Mouse (Mus musculus) E14TG2a.4 (cell line): ENCODE measurements around the gene Inha.
A peak's percentile ranks its signal among the peaks of the same experiment; 100 is the strongest.

Experiments
- H3K27me3 ChIP-seq: 2 replicates; pipeline ENCODE4 v1.6.1; 2014; ENCODE audit warnings: low read length, control low read depth; ENCODE audit not compliant: insufficient read depth
- H3K36me3 ChIP-seq: 2 replicates; pipeline ENCODE4 v1.6.1; 2014; ENCODE audit warnings: low read length, control low read depth; ENCODE audit not compliant: insufficient read depth
- H3K4me1 ChIP-seq: replicated peaks from 2 replicates; pipeline ENCODE4 v1.6.1; 2014; ENCODE audit warnings: low read depth, low read length, control low read depth
- H3K4me3 ChIP-seq: replicated peaks from 2 replicates; pipeline ENCODE4 v1.5.1; 2014; ENCODE audit warnings: mild to moderate bottlenecking, low read length
- H3K9me3 ChIP-seq: 2 replicates; pipeline ENCODE4 v1.6.1; 2014; ENCODE audit warnings: low read length, control low read depth
- CTCF ChIP-seq: conservative IDR thresholded peaks from 2 replicates; pipeline ENCODE4 v1.5.1; 2014; ENCODE audit warnings: low read length
- NANOG ChIP-seq: IDR thresholded peaks from 2 replicates; pipeline ENCODE4 v1.6.1; 2014; ENCODE audit warnings: borderline replicate concordance, low read length, mixed read lengths
- POU5F1 ChIP-seq: IDR thresholded peaks from 2 replicates; pipeline ENCODE4 v1.6.1; 2014; ENCODE audit warnings: low read length, borderline replicate concordance

The Inha gene

GRCm38 (mm10) chr1:75501905-75502304 lies 5.0 kb upstream of the Inha start:
- Histone ChIP-seq H3K36me3 (peaks cover 57% of the 10 kb centered on the region), H3K4me3 (no peak overlapping the region), H3K4me1 (peaks cover 54% of the 10 kb centered on the region), H3K27me3 (peaks cover 35% of the 10 kb centered on the region), H3K9me3 (no peaks in the 10 kb centered on the region)
- TF ChIP-seq CTCF (no peak), NANOG (no peak), POU5F1 (no peak)

- H3K4me1 ChIP-seq, result peaks cover 64% of the 10 kb centered on the region
- H3K27me3 ChIP-seq, result peaks cover 47% of the 10 kb centered on the region
- H3K9me3 ChIP-seq, result no peaks in the 10 kb centered on the region
- peak overlapping the region; percentile 86 for H3K4me3 ChIP-seq
- H3K36me3 ChIP-seq, result peaks cover 52% of the 10 kb centered on the region
- TF ChIP-seq NANOG, result no peak
- no peak for TF ChIP-seq POU5F1
- TF ChIP-seq CTCF, result no peak
Observed at GRCm38 (mm10) chr1:75502945-75503650, 3.8 kb upstream of the Inha start.

GRCm38 (mm10) chr1:75503651-75503980 lies 3.3 kb upstream of the Inha start:
- Histone ChIP-seq H3K27me3 (peaks cover 48% of the 10 kb centered on the region), H3K9me3 (no peaks in the 10 kb centered on the region), H3K4me1 (peaks cover 69% of the 10 kb centered on the region), H3K36me3 (peaks cover 47% of the 10 kb centered on the region), H3K4me3 (peak overlapping the region; percentile 86)
- TF ChIP-seq NANOG (no peak), CTCF (no peak), POU5F1 (no peak)

GRCm38 (mm10) chr1:75504256-75505045 lies 2.4 kb upstream of the Inha start:
- no peak for TF ChIP-seq NANOG
- no peak for TF ChIP-seq POU5F1
- TF ChIP-seq CTCF, result no peak
- H3K4me1 ChIP-seq, result peaks cover 73% of the 10 kb centered on the region

GRCm38 (mm10) chr1:75505159-75505955 lies 1.5 kb upstream of the Inha start:
- peaks cover 30% of the 10 kb centered on the region for H3K36me3 ChIP-seq
- TF ChIP-seq POU5F1, result no peak
- no peak for TF ChIP-seq NANOG
- no peak for TF ChIP-seq CTCF
- no peaks in the 10 kb centered on the region for H3K9me3 ChIP-seq
- peaks cover 53% of the 10 kb centered on the region for H3K27me3 ChIP-seq
- peaks cover 75% of the 10 kb centered on the region for H3K4me1 ChIP-seq
- peak overlapping the region; percentile 86 for H3K4me3 ChIP-seq

More at GRCm38 (mm10) chr1:75504256-75505045, 2.4 kb upstream of the Inha start:
- H3K27me3 ChIP-seq, result peaks cover 52% of the 10 kb centered on the region
- H3K9me3 ChIP-seq, result no peaks in the 10 kb centered on the region
- peak overlapping the region; percentile 86 for H3K4me3 ChIP-seq
- H3K36me3 ChIP-seq, result peaks cover 39% of the 10 kb centered on the region

GRCm38 (mm10) chr1:75505956-75506831 lies 683 bp upstream of the Inha start, which contains the start of gene Obsl1:
Obsl1 (minus strand) TSS chr1:75506452.
- Histone ChIP-seq H3K27me3 (peaks cover 53% of the 10 kb centered on the region), H3K36me3 (peaks cover 22% of the 10 kb centered on the region), H3K4me3 (peak within 1 kb of the TSS; percentile 86), H3K4me1 (peaks cover 83% of the 10 kb centered on the region), H3K9me3 (no peaks in the 10 kb centered on the region)
- TF ChIP-seq CTCF (no peak), POU5F1 (no peak), NANOG (no peak)

GRCm38 (mm10) chr1:75509586-75509985 lies 2.7 kb downstream of the Inha start:
- Histone ChIP-seq H3K36me3 (0 out of 2 replicates have a peak, but pooled peaks cover 7% of the 10 kb centered on the region), H3K9me3 (no peaks in the 10 kb centered on the region), H3K27me3 (peaks cover 37% of the 10 kb centered on the region), H3K4me3 (peak overlapping the region; percentile 77), H3K4me1 (peaks cover 82% of the 10 kb centered on the region)
- TF ChIP-seq POU5F1 (no peak), CTCF (no peak), NANOG (no peak)

- H3K4me1 ChIP-seq, result peaks cover 81% of the 10 kb centered on the region
- H3K4me3 ChIP-seq, result peak overlapping the region; percentile 77
- no peak for TF ChIP-seq POU5F1
- TF ChIP-seq CTCF, result no peak
- TF ChIP-seq NANOG, result no peak
- H3K36me3 ChIP-seq, result 0 out of 2 replicates have a peak, but pooled peaks cover 7% of the 10 kb centered on the region
- peaks cover 31% of the 10 kb centered on the region for H3K27me3 ChIP-seq
- H3K9me3 ChIP-seq, result no peaks in the 10 kb centered on the region
Observed at GRCm38 (mm10) chr1:75510154-75510553, 3.3 kb downstream of the Inha start.
